Mouse (Mus musculus) olfactory bulb, adult 2 months (tissue): Measurements from ENCODE around the gene Slc25a40. TPM values are rescaled to one million over a fixed set of nuclear protein-coding genes. Genes with fewer than 3 reads are reported as not detected.

ENCODE experiments used
- H3K27ac ChIP-seq: fragments of 200-500 bp; 2 replicates; pipeline ENCODE4 v1.5.1; 2012; ENCODE audit warnings: low read depth, low read length; ENCODE audit not compliant: insufficient read depth
- H3K4me1 ChIP-seq: fragments of 200-500 bp; 2 replicates; pipeline ENCODE4 v1.6.1; 2012; ENCODE audit warnings: low read length; ENCODE audit not compliant: control insufficient read depth, insufficient read depth
- H3K4me3 ChIP-seq: fragments of 200-500 bp; 2 replicates; pipeline ENCODE4 v1.5.1; 2012; ENCODE audit warnings: mild to moderate bottlenecking, low read depth, low read length, moderate library complexity; ENCODE audit not compliant: insufficient read depth
- CTCF ChIP-seq: fragments of 200-500 bp; IDR thresholded peaks from 2 replicates; pipeline ENCODE4 v1.5.1; 2012; ENCODE audit warnings: low read depth, mild to moderate bottlenecking, low read length, moderate library complexity; ENCODE audit not compliant: insufficient read depth
- POLR2A ChIP-seq: fragments of 200-500 bp; IDR thresholded peaks from 2 replicates; pipeline ENCODE4 v1.6.1; 2012; ENCODE audit warnings: mild to moderate bottlenecking, low read depth, low read length, moderate library complexity; ENCODE audit not compliant: insufficient read depth
- WGBS: fragments of 180-500 bp; shearing (Covaris S2); methylation state at CpG from one replicate; pipeline ENCODE4 v1.1.7; 2018; 5-methylcytosine and 5-hydroxymethylcytosine counted together
- polyA plus RNA-seq: library from polyadenylated mRNA; stranded (reverse); fragments of >200 nt; gene quantifications from 2 replicates; pipeline ENCODE4 v1.2.4, GENCODE M21; 2012; ENCODE audit warnings: low replicate concordance; ENCODE audit not compliant: missing spikeins, insufficient read depth, insufficient read length

The Slc25a40 gene
- polyA plus RNA-seq, 1 experiment, result not detected

DNA sequence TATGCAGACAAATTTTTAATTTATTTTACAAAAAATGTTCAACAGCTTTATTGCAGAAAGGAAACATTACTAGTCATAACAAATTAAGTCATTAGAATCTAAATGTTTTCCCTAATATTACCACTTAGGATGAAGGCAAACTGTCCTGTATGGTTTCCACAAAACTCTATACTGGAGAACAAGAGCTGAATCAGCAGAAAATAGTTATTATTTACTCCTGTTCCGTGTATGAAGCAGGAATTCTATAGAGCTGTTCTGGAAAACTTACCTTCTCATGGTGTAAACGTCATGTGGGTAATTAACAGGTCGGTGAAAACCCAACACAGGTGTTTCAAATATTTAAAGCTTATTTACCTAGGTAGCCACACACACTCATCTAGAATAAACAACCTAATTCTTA is 1.2 kb upstream of the Slc25a40 start:
- no peak for TF ChIP-seq POLR2A
- no peak for TF ChIP-seq CTCF
- Histone ChIP-seq H3K27ac (no peak overlapping the region), H3K4me1 (peaks cover 3% of the 10 kb centered on the region; the same call in 1 of the 2 replicates), H3K4me3 (no peak overlapping the region)
- WGBS, result 10% methylated on average over 3 of the region's 3 CpGs

DNA sequence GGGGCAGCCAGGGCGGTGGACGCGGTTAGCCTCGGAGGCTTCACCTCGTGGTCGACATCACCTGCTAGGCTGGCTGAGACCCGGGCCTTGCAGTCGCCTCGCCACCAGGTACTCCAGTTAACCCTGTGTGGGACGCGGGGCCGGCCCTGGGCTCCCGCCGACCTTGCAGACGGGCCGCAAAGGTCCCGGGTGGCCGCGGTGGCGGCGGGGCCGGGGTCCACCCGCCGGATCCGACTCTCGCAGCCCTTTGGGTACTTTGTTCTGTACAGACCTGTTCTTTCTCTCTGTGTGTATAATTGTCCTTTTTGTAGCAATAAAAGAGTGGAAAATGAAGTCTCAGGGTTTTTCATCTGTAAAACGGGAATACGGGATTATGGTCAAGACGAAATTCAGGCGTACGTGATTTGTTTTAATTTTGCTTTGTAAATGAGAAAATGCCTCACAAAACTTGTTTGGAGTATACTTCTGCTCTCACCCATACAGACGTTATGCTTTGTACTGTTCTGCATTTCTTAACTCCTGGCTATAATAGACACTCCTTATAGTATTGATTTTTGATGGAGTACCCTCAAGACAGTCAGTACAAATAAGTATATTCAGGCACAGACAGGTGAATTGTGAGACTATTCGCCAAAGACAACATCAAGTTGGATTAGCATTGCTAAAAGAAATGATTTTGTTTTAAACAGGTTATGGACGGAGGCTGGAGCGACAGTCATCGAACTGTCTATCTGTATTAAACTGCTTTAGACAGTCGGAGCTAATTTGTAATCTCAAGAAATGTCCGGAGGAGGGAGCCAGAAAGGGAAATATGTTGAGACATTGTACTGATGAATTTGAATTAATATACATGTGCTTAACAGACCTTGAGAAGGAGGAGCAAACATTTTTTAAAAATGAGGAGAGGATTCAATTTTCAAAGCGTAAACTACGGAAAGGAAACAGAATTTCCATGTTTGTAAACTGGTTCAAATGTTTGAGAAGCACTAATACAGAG is 580 bp downstream of the Slc25a40 start:
- TF ChIP-seq POLR2A (no peak), CTCF (no peak)
- under 1% methylated on average over 40 of the region's 40 CpGs for WGBS
- Histone ChIP-seq H3K4me3 (peak overlapping the region; percentile 91), H3K27ac (no peak overlapping the region), H3K4me1 (peaks cover 3% of the 10 kb centered on the region; the same call in 1 of the 2 replicates)

DNA sequence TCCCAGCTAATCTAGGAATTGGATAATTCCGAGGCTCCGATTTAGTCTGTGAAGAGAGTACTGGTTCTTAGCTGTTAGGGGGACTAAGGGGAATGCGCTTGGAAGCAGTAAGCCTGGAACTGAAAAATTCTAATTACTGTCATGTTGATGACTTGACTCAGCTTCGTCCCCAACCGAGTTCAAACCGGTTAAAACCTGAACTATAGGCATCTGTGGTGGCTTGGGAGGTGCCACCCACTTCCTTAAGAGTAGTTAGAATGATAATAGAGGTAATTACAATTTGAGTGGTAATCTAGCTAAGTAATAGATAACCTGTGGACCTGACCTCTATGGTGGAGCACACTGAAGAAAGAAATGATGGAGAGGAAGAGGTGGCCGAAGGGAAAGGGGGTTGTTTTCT is 1.5 kb downstream of the Slc25a40 start:
- no peak overlapping the region for H3K4me3 ChIP-seq

DNA sequence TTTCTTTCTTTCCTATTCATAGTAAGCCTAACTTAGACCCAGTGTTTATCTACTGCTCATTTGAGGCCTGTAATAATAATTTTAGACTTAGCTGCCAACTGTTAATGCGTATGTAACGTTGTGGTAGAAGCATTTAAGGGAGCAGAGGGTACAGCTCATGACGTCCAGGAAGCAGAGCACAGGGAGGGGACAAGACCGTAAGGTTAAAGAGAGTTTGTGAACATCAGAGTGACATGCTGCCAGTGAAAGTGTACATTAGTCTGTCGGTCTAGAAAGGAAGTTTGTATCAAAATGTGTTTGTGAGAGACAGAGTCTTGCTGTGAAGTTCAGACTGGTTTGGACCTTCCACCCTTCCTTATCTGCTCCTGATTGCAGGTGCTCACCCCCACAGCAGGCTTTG is 3.2 kb downstream of the Slc25a40 start:
- Histone ChIP-seq H3K4me3 (no peak overlapping the region), H3K4me1 (peaks cover 3% of the 10 kb centered on the region; the same call in 1 of the 2 replicates), H3K27ac (no peak overlapping the region)
- TF ChIP-seq CTCF (no peak), POLR2A (no peak)
- WGBS, result 75% methylated on average over 5 of the region's 5 CpGs

More for the DNA sequence above, 1.5 kb downstream of the Slc25a40 start:
- TF ChIP-seq POLR2A, result no peak
- TF ChIP-seq CTCF, result no peak
- Histone ChIP-seq H3K27ac (no peak overlapping the region), H3K4me1 (peaks cover 3% of the 10 kb centered on the region; the same call in 1 of the 2 replicates)
- 21% methylated on average over 7 of the region's 7 CpGs for WGBS

DNA sequence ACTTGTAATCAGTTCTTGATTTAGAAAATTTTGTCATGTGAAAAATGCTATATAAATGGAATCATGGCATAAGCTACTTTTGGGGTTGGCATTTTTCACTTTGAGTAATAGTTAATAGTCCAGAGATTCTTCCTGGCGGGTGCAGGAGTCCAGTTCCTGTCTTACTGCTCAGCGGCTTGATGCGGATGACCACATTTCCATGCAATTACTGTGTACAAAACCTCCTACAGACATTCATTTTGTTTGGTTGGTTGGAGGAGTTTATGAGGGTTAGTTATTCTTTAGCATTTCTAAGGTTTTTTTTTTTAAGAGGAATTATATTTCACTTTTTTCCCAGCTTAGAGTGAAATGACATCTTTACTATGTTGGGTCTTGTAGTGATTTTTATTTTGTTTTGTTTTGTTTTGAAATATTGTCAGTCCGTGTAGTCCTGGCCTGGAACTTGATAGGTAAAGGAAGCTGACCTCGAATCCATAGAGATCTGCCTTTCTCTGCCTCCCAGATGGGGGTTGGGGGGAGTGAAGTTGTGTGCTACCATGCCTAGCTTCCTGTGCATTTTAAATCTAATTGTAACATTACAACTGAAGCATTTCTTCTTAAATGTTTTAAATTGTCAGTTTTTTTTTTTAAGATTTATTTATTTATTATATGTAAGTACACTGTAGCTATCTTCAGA is 15.0 kb downstream of the Slc25a40 start:
- 90% methylated on average over 5 of the region's 5 CpGs for WGBS
- TF ChIP-seq POLR2A (no peak), CTCF (no peak)
- no peaks in the 10 kb centered on the region for H3K4me1 ChIP-seq
- no peak overlapping the region for H3K4me3 ChIP-seq
- H3K27ac ChIP-seq, result no peak overlapping the region

DNA sequence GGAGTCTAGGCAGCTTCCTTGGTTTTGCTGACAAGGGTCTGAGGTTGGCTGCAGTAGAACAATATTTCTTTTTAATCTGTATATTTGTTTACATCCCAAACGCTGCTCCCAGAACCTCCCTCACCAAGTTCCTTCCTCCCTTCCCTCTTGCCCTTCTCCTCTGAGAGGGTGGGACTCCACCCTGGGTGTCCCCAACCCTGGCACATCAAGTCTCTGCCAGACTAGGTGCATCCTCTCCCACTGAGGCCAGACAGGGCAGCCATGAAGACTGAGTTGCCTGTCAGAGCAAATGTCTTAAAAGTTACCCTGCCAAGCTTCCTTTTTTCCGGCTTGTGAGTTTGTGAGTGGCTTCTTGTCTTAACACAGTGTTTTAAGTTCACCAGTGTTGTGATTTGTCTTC is 16.4 kb downstream of the Slc25a40 start:
- Histone ChIP-seq H3K4me1 (no peaks in the 10 kb centered on the region), H3K27ac (no peak overlapping the region), H3K4me3 (no peak overlapping the region)
- WGBS, result 68% methylated on average over 2 of the region's 2 CpGs
- no peak for TF ChIP-seq CTCF
- TF ChIP-seq POLR2A, result no peak

DNA sequence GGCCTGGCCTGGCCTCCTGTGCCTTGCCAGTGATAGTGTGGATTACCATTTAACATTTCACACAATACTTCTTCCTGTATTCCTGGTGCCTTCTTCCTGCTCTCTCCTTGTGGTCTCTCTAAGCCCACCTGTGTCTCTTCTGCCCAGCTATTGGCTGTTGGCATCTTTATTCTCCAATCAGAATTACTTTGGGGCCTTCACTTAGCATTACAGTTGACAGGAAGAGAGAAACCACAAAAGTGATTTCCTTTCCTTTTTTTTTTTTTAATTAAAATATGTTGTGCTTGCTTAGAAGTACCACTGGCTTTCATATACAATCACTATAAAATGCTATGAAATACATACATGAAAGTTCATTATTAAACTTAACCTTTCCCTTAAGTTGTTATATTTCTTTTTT is 32.9 kb downstream of the Slc25a40 start:
- no peak overlapping the region for H3K4me3 ChIP-seq
- H3K4me1 ChIP-seq, result no peaks in the 10 kb centered on the region
- TF ChIP-seq POLR2A (no peak), CTCF (no peak)
- no peak overlapping the region for H3K27ac ChIP-seq

DNA sequence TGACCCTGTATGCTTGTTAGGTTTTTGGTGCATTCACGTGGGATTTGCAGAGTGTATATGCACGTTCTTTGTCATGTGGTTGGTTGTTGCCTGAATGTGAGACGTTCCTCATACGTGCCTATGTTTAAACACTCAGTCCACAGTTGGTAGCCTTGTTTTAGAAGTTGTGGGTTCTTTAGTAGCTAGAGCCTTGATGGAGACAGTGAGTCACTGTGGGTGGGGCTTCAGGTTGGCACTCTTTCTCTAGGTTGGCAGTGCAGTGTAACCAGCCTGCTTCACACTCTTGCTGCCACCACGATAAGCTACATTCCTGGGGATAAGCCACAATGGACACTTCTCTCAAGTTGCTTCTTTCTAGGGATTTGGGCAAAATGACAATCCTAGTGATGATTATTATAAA is 33.9 kb downstream of the Slc25a40 start:
- H3K4me1 ChIP-seq, result no peaks in the 10 kb centered on the region
- H3K4me3 ChIP-seq, result no peak overlapping the region
- H3K27ac ChIP-seq, result no peak overlapping the region
- no peak for TF ChIP-seq CTCF
- no peak for TF ChIP-seq POLR2A
- 80% methylated on average over 5 of the region's 5 CpGs for WGBS
